Mouse (Mus musculus) embryo, embryonic 10.5 days (tissue): ENCODE results near the gene Eng.

Experiments used
- DNase-seq: peaks from one replicate; pipeline ENCODE4 v3.0.0-alpha.2; 2015; ENCODE audit warnings: low spot score

The Eng gene

DNA sequence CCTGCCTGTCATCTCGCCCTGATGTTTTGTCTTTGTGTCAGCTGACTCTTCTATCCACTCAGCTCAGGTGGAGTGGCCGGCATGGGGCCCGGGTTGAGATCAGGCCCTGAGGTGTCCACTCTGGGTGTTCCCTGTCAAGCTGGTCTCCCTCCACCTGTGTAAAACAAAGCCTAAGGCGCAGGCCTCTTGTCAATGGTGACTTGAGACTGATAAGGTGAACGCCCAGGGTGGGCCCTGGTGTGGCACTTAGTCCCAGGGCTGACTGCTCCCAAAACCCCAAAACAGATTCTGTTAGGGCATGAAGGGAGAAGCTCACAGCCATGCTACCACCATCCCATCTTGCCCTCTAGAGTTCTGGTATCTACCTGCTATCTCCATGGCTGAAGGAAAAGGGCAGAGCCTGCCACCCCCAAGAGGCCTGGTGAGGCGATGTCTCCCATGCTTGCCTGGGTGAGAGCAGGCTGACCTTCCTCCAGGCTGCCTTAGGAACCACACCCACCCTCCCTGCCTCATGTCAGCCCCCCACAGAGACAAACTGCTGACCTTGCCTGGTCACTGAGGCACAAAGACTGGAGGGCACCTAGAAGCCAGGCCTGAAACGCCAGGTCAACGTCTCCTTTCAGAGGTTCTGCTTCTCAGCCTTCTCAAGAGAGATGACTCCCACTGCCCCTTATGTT lies 1.5 kb upstream of the Eng start:
- no peak for DNase-seq

DNA sequence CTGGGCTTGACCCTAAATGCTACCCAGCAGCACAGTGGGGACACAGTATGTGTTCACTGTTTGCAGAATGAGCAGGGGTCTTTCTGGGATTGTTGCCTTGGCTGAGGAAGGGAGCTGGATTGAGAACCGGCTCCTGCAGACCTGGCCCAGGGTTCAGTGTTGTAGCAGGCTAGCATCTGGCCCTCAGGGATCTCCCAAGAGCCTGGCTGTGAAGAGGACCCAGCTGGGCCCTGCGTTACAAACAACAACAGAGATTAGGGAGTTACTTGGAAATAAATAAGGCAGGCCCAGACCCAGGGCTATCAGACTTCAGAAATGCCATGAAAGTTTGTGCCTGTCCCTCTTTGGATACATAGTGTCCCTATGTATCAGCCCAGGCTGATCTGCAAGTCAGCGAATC lies 748 bp upstream of the Eng start:
- DNase-seq, result no peak

DNA sequence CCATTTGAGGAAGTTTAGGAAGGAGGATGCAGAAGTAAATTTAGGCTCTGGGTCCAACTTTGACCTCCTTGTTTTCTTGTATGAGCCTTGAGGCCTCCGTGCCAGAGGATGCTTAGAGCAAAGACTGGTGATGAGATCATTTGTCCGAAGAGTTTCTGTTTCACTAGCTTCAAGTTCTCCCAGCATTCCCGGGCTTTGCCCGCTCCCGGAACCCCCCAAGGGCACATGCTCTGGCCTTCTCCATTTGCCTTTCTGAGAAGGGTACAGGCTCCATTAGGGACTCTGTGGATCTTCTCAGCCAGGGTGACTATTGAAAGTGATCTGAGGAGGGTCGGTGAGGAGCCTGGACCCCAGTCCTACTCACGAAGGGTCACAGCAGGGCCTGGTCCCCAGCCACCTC lies 971 bp downstream of the Eng start:
- no peak for DNase-seq

DNA sequence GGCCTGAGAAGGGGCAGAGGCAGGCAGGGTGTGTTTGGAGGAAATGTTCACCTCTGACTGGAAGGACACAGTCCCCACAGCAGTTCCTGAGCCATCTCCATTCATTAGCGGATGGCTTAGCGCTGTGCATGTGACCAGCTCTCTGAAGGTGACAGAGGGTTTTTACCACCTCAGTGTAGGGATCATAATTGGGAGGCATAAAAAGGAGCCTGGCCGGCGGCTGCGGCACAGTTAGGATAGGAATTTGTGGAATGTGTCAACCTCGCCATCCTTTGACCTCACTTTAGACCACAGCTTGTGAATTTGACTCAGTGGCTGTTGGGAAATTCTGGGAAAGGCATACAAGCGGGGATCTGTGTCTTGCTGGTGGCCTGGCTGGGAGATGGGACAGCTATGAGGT lies 7.4 kb downstream of the Eng start:
- peak; percentile 53 for DNase-seq

DNA sequence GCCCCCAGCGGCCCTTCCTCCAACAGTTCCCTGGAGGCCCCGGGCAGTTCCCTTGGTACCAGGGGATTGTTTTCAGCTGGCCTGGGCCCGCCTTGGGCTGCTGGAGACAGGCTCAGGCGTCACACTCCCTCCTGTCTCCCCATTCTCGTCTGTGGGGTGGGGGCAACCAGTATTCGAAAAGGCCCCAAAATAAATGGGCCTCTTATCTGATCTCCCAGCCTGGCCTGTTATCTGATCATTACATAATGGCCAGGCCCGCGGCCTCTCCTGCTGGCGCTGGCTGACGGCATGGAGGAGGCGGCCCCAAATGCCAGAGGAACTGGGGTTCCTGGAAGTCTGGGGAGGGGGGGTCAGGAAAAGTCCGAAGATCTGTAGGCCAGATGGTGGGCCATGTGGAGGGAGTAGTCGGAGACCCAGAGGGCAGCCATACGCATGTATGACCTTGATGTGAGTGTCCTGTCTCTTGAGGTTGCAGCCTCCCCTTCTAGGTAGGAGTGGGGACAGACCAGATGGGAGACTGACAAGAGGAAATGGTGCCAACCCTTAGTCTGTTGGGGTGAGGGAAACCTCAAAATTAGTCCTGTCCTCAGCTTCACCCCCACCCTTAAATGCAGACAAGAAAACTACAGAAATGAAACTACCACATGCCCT lies 8.5 kb downstream of the Eng start:
- DNase-seq, result no peak

DNA sequence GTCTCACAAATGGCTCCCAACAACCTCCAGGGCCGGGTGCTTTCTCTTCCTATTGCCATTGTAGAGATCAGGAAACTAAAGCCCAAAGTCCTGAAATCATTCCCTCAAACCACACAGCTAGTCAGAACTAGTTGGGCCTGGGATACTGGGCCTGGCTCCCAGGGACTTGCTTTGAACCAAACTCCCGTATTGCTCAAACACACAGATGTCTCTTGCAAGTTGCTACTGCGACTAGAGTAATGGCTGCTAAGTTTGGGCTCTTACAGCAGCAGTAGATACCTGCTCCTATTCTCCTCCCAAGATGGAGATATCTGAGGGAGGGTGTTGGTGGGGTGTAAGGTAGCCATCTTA lies 9.0 kb downstream of the Eng start:
- DNase-seq, result no peak

DNA sequence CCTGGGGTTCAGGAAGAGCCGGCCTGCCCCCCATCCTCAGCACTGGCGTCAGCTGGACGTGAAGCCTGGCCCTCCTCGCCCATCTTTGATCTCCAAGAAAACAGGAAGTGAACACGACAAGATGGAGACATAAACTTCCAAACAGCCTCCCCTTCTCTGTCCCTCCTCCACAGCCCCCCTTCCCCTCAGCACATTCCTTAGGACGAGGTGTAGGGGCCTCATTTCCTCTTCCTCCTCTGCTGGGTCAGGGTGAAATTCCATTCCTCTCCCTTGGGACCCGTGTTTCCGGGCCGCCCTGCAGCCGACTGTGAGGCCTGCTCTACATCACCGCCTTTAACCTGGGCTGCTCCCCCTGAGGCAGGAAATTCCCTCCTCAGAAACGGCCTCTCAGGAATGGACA lies 9.4 kb downstream of the Eng start:
- peak; percentile 71 for DNase-seq

DNA sequence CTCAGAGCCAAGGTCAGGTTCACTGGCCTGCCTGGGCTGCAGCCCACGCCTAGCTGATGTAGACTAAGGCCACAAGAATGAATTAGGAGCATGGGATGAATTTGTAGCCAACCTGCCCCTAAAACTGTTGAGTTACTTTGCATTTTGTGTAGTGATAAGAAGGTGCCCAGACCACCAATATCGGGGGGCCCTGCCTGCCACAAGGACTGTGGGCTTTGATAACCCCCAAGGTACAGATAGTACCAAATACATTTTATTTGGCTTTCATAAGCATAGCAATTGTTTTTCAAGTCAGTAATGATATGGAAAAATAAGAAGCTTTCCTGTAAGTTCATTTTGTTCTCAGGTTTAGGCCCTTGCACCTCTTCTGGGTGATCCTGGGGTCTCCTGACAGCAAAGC lies 12.5 kb downstream of the Eng start:
- DNase-seq, result no peak

DNA sequence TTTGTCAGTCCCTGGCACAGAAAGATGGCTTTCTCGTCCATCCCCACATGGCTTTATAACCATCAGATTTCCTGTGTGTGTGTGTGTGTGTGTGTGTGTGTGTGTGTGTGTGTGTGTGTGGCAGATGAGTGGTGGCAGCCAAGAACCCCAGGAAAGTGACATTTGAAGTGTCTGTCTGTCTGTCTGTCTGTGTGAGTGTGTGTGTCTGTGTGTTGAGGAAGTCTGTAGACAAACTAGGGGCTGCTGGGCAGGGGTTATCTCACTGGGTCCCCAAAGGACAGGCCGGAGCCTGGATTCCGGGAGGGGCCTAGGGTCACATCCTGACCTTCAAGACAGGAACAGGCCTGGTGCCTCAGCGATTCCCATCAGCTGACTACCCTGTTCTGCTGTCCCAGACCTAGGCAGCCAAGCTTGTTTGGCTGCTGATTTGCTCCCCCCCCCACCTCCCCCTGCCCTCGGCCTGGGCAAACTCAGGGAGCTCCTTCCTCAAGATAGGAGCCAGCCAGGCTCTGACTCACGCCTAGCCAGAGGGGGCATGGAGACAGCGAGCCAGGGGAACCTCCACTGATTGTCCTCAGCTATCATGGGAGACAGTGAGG lies 15.2 kb downstream of the Eng start:
- peak; percentile 35 for DNase-seq

DNA sequence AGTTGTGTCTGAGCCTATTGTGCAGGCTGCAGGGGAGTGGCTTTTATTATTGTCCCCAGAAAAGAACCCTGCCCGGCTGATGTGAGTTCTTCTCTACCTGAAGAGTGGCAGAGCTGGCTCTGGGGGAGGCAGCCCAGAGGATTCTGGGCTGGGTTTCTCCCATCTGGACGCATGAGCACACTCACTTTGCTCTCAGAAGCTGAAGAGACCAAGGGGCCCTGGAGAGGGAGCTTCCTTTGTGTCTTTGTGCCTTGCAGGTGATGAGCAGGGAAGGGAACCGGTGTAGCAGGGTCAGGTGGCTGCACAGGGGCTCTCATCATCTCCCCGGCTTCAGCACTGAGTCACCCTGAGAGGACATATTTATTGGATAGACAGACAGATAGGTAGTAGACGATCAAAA lies 15.9 kb downstream of the Eng start:
- no peak for DNase-seq

DNA sequence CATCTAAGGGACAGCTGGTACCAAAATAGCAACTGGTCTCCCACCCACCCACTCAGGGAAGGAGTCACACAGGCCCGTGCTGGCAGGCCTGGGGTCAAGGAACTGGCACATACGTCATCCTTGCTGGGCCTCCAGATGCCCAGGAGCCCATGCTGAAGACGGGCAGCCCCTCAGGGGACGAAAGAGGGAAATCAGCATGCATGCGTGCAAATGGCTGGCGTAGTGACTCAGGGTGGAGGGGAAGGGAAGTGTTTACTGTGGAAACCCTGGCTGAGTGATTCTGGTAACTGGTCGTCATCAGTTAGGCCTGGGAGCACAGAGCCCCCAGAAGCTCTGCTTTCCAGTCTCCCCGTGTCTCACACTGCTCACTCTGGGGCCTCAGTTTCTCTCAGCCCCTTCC lies 18.9 kb downstream of the Eng start:
- no peak for DNase-seq

DNA sequence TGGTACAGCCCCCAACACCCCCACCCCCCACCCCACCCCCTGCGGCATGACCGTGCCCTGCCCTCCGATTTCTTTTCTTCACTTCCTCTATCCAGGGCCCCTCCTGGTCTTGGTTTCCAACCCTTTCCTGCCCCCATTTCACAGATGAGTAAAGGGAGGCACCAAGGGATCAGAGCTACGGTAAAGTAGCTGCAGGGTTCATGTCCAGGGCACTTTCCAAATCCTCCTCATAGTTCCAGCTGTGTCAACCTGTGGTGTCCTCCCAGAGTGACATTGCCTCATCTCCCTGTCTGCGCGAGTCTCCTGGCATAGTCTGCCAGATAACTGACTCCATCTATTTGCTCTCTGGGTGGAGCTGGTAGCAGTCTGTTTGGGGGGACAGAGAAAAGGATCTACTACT lies 19.5 kb downstream of the Eng start:
- no peak for DNase-seq

DNA sequence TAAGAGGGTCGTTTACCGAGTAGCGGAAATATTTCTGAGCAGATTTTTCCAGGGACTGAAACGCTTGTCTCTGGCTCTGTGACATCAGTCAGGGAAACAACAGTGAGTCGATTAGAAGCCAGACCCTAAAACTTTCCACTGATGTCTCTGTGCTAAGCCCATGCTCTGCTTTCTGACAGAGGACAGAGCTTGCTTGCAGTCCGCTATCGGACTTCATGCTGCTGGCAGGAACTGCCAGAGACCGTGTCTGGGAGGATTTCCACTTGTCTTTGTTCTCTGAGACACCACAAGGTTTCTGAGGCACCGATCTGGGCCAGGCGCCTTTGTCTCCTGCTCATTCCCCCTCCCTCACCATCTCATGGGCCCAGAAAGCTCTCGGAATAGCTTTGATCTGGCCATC lies 21.4 kb downstream of the Eng start:
- DNase-seq, result peak; percentile 50

DNA sequence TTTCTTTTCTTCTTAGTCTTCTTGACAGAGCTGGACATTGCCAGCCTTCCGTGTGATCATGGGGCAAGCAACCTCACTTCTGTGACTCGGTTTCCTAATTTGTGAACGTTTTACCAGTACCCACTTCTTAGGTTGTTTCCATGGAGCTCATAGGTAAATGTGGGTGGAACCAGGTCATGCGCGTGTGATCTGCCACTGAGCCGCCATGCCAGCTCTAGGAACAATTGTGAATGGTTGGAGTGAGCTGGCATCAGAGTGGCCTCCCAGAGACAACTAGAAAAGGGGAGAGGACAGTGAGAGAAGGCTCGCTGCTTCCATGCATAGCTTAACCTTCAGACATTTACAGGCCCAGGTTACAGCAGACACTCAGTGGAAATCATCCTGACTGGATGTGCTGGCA lies 21.8 kb downstream of the Eng start:
- DNase-seq, result no peak

DNA sequence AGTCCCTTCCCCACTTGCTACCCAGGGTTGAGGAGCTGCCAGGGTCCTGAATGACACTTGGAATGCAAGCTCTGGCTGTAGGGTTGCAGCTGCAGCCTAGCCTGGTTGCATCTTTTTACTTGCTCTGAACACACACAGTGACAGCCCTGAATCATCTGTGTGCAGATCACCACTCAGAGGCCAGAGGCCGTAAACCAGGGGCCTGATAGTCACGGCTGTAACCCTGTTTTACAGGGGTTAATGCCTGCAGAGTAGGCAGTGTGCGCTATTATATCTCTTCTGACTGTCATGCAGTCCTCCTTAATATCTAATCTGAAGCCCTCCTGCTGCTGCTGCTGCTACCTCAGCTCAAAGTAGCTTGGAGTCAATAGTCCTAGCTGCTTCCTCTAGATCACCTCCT lies 23.5 kb downstream of the Eng start:
- DNase-seq, result no peak

DNA sequence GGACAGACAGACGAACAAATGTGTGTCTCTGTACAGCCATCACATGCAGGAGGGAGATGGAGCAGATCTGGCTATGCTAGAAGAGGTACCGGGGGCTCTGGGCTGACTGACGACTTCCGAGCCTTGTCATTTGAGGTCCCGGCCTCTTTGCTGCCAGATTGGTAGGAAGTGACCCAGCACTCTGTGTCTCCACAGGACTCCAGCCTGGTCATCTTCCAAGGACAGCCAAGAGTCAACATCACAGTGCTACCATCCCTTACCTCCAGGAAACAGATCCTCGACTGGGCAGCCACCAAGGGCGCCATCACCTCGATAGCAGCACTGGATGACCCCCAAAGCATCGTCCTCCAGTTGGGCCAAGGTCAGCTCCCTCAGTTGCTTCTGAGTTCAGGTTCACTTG lies 24.8 kb downstream of the Eng start:
- no peak for DNase-seq

DNA sequence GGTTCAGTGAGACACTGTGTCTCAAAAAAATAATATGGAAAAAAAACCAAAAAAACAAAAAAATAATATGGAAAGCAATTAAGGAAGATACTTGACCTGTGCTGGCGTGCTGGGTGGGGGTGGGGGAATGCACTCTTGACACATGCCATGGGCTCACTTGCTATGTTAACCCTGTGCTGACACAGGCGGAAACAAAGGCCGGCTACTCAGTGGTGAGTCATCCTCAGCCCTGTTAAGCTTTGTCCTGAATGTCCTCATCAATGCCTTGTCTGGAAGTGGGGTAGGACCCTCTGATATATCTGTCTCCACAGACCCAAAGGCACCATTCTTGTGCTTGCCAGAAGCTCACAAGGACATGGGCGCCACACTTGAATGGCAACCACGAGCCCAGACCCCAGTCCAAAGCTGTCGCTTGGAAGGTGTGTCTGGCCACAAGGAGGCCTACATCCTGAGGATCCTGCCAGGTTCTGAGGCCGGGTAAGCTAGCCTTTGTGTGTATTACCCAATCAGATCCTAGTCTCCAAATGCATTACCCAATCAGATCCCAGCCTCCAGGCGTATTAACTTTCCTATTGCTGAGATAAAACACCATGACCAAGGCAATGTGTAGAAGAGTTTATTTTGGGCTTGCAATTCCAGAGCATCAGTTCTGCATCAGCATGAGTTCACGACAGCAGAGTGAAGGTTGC lies 25.7 kb downstream of the Eng start:
- no peak for DNase-seq

DNA sequence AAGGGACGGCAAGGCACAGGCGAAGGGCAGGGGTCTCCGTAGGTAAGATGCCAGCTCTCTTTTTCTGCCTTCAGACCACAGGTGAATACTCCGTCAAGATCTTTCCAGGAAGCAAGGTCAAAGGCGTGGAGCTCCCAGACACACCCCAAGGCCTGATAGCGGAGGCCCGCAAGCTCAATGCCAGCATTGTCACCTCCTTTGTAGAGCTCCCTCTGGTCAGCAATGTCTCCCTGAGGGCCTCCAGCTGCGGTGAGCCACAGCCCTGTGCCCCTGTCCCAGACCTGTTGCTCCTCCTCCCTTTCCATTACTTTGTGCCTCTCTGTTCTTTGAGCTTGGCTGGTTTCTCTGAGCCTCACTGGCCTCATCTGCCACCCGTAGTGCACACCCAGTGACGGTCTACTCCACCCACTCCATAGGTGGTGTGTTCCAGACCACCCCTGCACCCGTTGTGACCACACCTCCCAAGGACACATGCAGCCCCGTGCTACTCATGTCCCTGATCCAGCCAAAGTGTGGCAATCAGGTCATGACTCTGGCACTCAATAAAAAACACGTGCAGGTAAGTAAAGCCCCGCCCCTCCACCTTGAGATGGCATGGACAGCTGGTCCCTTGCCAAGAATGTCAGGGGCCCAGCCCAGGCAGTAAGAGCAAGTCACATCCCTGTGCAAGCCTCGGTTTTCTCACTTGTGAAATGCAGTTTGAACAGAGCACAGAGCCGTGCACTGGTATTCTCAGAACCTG lies 27.0 kb downstream of the Eng start:
- no peak for DNase-seq

DNA sequence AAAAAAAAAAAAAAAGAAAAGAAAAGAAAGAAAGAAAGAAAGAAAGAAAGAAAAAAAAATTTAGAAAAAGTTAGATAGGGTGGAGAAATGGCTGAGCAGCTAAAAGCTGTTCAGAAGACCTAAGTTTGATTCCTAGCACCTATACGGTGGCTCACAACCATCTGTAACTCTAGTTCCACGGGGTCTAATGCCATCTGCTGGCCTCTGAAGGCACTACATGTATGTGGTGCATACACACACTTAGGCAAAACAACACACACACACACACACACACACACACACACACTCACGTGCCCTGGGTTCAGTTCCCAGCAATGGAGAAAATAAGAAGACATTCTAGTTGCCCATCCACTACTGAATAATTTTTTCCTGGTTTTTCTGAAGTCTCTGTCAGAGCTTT lies 30.4 kb downstream of the Eng start:
- no peak for DNase-seq

DNA sequence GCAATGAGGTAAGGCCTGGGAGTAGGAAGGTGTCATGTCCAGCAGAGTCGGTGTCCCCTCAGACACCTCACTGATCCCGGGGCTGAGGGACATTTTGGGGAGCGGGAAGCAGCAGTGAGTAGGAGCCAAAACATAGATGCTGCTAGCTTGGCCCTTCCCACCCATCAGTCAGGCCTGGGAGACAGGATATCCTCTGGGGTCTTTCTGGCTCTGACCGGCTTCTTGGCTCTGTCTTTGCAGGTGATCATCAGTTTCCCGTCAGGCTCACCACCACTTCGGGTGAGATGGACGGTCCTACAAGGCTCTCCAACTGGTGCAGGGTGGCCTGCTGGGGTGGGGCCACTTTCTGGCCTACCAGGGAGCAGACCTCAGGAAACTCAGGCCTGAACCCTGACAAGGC lies 31.3 kb downstream of the Eng start:
- DNase-seq, result no peak

DNA sequence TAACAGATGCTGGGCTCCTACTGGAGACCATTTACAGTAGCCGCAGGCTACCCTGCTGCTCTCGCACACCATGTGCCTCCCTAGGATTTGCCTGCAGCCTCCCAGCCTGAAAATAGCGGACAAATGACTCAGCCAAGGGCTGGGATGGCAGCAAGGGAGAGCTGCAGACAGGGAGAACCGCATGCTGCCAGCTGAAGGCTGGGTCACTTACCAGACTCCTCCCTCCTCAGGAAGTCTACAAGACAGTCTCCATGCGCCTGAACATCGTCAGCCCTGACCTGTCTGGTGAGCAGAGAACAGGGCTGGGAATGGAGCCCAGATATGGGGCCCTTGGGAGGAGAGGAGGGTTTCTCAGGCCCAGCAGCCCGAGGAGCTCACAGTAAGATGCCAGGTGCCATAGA lies 33.7 kb downstream of the Eng start:
- DNase-seq, result no peak

DNA sequence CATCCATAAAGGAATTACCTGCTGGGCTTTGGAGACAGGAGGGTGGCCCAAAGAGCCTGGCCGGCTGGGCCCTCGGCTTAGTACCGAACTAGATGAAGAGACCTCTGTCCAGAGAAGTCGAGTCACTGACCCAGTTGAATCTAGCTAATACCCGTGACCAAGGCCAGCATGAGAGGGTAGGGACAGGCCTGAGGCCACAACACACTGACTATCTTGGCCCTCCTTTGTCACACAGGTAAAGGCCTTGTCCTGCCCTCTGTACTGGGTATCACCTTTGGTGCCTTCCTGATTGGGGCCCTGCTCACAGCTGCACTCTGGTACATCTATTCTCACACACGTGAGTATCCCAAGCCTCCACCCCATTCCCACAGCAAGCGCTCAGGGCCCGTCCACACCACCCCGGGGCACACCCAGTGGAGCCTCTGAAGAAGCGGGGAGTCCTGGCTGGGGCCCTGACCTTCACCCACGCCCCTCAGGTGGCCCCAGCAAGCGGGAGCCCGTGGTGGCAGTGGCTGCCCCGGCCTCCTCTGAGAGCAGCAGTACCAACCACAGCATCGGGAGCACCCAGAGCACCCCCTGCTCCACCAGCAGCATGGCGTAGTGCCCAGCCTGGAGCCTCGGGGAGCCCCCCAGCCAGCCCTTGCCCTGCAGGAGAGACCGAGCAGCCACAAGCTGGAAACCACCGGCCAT lies 34.7 kb downstream of the Eng start:
- no peak for DNase-seq
